Mouse (Mus musculus) heart, postnatal 36 days (tissue): ENCODE results near the gene Exo5. TPM values are rescaled to one million over a fixed set of nuclear protein-coding genes. Genes with fewer than 3 reads are reported as not detected.

Source experiments
- DNase-seq, 2 experiments: peaks; one replicate each; pipeline ENCODE4 v3.0.0; 2021 to 2022
- intact Hi-C: fragments of 180-260 bp; cut with DNase I; formaldehyde crosslinking; loops from one replicate; pipeline ENCODE4 v1.15.1; 2025
- microRNA-seq, 2 experiments: library from miRNA; unstranded; fragments of <30 nt; microRNA quantifications; one replicate each; pipeline ENCODE4 v1.2.0; 2021; ENCODE audit warnings: borderline number of aligned reads in 2 of 2
- total RNA-seq, 2 experiments: library from RNA; stranded (reverse); gene quantifications; 2 replicates each; pipeline ENCODE4 v1.2.3; 2021

The Exo5 gene
- total RNA-seq, 2 experiments from 2014 or later = 2.7 to 5.0 TPM

DNA sequence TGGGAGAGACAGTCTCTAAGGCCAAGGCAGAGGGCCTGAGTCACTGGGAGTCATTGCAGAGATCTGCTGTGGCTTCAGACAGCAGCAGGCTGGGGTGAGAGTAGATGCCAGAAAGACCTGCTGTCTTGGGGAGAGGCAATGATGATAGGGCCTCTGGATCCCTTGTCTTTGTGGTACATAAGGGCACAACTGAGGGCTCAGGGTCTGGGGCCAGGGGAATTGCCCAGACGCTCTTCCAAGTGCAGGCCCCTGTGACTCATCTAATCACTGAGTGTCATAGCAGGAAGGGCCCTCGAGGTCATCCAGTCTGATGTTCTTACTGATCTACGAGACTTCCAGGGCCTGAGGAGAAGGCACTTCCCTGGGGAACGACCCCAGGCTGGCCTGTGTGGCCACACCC lies 45.4 kb downstream of the Exo5 start:
- no peak for DNase-seq
- intact Hi-C loops = no loop called here

DNA sequence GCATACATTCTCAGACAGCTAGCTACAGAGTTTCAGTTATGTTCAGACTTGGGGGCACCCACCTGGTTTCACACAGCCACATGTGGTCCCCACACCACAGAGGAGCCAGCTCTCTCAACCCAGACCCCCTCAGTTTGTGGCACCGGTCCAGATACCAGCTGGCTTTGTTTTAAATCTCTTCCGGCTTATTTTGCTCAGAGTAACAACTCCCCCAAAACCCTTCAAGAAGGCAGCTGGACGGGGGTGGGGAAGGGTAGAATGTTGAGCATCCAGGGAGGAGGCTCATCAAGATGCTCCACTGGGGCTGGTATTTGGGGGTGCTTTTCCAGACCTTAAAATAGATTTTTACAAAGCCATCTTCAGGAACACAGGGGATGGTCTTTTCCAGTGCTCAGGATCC lies 46.1 kb downstream of the Exo5 start:
- DNase-seq = no peak
- intact Hi-C loops = no loop called here

DNA sequence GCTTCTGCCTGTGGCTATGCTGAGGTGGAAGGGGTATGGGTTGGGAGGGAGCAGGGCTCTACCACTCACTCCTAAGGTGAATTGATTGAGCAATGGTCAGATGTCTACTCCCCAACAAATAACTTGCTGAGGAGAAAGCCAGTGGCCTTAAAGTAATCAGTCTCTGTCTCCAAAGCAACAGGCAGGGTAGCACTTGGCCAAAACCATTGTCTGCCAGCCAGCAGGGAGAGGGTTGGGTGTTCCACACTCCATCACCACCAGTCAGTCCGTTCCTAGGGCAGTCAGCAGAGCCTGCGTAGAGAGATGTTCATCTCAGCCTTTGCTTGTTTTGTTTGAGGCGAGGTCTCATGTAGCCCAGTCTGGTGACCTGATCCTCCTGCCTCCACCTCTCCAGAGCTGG lies 48.9 kb downstream of the Exo5 start:
- DNase-seq = no peak
- intact Hi-C loops = no loop called here

Small RNA genes within 50 kb of the gene (microRNA-seq; reads per million reads assigned to microRNA genes)
- gene Mir7015 = 0 reads per million in 2 experiments

Other genes with a start within 250 kb of the Exo5 start
- 1 to 10 TPM; 2.4 to 2.6 TPM for gene Kcnq4, start 176.4 kb downstream of the Exo5 start, total RNA-seq
- gene Nfyc, start 93.4 kb downstream of the Exo5 start, total RNA-seq = 10 to 100 TPM; 54.8 to 63.6 TPM
- under 1 TPM; 0.06 to 0.08 TPM for gene Rims3, start 70.2 kb downstream of the Exo5 start, total RNA-seq
- 1 to 10 TPM; 1.4 to 1.5 TPM for gene Zfp69, start 26.7 kb upstream of the Exo5 start, total RNA-seq
- 10 to 100 TPM; 40.0 to 47.7 TPM for gene Smap2, start 92.2 kb upstream of the Exo5 start, total RNA-seq
- under 1 TPM in 1 of 2 experiments, not detected in 1; 0.50 TPM for gene Col9a2, start 114.4 kb upstream of the Exo5 start, total RNA-seq
- gene Zmpste24, start 173.2 kb upstream of the Exo5 start, total RNA-seq = 10 to 100 TPM; 21.7 to 24.6 TPM
- gene Tmco2, start 184.2 kb upstream of the Exo5 start, total RNA-seq = not detected